In the genomic region with DNA sequence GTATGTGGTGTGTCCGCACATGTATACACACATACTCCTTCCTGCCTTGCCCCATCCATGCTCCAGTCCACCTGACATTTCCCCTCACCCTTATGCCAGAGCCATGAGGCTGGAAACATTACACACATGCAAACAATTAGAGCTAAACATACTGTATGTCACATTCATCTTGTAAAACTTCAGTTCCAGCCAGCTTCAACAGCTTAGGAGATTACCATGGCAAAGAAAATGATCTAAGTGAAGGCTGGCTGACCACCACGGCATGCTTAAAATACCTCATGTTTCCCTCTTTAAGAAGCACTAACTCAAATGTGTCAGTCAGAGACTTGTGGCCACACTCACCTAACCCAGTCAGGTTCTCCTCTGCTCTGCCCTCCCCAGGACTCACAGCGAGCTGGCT, we compare ENCODE assay signal across 19 mouse cellular contexts.
"Had no signal": no experiment of that assay in that cellular context is flagged by ENCODE, and none has a peak within 500 bp of the region (broad histone marks: within the 10 kb centered on the region; RNA-seq: fewer than 3 reads in every experiment).

No protein-coding gene starts in this region.

- H3K9me3 ChIP-seq: lung, embryonic 15.5 days; midbrain, embryonic 15.5 days; neural tube, embryonic 12.5 days had no signal

- H3K9ac ChIP-seq: liver, postnatal 0 days; lung, embryonic 15.5 days; midbrain, embryonic 13.5 days; midbrain, embryonic 15.5 days; neural tube, embryonic 12.5 days had no signal

- H3K27ac ChIP-seq: macrophage; midbrain, embryonic 13.5 days; midbrain, embryonic 15.5 days; neural tube, embryonic 12.5 days had no signal

- H3K27me3 ChIP-seq: lung, embryonic 15.5 days; midbrain, embryonic 13.5 days; midbrain, embryonic 15.5 days; neural tube, embryonic 12.5 days had no signal

- DNase-seq: liver, postnatal 0 days; lung, adult 2 months; lung, postnatal 14 days; lung, postnatal 36 days; retina, postnatal 1 day; right cerebral cortex, adult 18-20 months; right cerebral cortex, postnatal 25 days; right cerebral cortex, postnatal 4 days; spleen, adult 18-20 months; thymus, adult 18-20 months; thymus, postnatal 14 days; thymus, postnatal 36 days had no signal

- ATAC-seq: liver, postnatal 0 days; lung, postnatal 0 days; midbrain, embryonic 13.5 days; midbrain, embryonic 15.5 days had no signal

- H3K4me2 ChIP-seq: lung, embryonic 15.5 days; midbrain, embryonic 11.5 days; midbrain, embryonic 13.5 days; midbrain, embryonic 15.5 days; neural tube, embryonic 12.5 days had no signal

- H3K4me1 ChIP-seq: lung, embryonic 15.5 days; neural tube, embryonic 12.5 days had no signal

- H3K4me3 ChIP-seq: lung, embryonic 15.5 days; midbrain, embryonic 13.5 days; midbrain, embryonic 15.5 days; neural tube, embryonic 12.5 days had no signal

- H3K36me3 ChIP-seq: lung, embryonic 15.5 days; midbrain, embryonic 13.5 days; midbrain, embryonic 15.5 days; neural tube, embryonic 12.5 days had no signal
